Mouse (Mus musculus) ovary, adult 18-20 months (tissue): ENCODE measurements at regions not wholly inside any gene's neighbourhood (a gene's known extent, or its start where the extent isn't known, plus 50 kb on each side); places are given as distances from the start of the nearest gene placed in this dataset.

Source experiments
- DNase-seq: peaks from one replicate; pipeline ENCODE4 v3.0.0; 2022; ENCODE audit warnings: low spot score, mixed read lengths

DNA sequence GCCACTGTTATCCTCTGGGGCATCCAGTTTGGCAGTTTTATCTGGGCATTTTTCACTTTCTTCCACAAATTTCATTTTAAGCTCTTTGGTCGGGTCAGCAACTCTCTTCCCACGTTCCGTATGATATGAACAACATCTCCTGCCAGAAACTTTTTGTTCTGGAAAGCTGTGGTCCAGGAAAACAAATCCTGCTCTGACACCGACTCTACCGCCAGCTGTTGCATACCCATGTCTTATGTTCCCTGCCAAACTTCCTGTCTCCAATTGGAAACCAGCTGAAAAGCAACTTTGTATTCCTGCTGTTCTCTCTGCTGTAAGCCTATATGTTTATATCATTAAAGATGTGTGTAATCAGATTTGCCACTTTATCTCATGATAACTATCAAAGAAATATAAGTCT, 551.6 kb upstream of the Kirrel3 start:
- DNase-seq, result no peak

DNA sequence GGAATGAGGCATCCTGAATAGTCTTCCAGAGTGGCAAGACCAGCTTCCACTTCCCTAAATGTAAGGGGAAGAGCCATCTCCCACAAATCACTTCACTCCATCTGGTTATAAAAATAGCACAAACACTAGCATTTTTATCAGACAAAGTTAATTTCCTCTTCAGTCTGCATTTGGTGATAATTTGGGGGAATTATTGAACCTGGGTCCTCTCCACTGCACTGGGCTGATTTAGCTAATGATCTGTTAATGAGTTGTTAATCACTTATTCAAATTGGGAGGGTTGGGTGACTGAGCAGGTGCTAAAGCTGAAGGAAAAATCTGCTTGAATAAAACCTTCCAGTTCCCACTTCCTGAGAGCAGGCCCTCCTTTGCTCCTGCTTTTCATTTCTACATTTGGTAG, 531.4 kb upstream of the Kirrel3 start:
- no peak for DNase-seq
